Mouse (Mus musculus): Measurements from ENCODE around the gene Gm28048. TPM values are rescaled to one million over a fixed set of nuclear protein-coding genes. Genes with fewer than 3 reads are reported as not detected.

Gm28048 gene
- polyA plus RNA-seq, 1 experiment from 2014 or later, result 14.5 TPM

DNA sequence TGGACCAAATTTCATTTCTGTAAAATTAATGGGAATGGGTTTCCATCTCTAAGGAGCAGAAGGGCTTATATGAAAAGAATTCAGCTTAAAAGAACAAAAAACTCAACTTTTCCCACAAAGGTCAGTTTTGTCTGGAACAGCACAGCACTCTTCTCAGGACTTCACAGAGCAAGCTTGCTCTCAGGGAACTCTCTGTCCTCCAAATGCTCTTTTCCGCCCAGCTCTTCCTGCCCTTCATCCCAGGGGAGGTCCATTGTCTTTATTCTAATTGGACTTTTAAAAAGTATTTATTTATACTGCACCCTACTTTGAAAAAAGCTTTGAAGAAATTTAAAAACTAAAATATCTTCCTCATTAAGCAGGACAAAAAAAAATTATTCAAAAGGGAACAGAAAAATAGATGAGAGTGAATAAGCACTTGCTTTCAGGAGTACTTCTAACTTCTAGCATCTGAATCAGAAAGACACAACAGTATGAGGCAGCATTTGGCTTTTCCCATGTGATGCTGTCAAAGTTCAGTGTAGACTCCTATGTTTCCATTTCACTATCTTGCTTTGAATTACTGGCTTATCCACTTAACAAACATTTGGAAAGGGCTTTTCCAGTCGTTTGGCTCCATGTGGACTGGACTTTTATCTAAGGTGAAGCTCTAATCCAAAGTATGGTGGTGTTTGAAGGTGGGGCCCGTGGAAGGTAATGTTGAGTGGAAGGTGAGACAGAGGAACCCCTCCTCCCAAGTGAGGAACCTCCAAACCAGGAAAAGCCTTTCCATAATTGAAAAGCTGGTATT, 101.3 kb downstream of the Gm28048 start:
- H3K36me3 ChIP-seq (ENCODE audit: control insufficient read depth, insufficient read depth, low read length), result no peaks in the 10 kb centered on the region

DNA sequence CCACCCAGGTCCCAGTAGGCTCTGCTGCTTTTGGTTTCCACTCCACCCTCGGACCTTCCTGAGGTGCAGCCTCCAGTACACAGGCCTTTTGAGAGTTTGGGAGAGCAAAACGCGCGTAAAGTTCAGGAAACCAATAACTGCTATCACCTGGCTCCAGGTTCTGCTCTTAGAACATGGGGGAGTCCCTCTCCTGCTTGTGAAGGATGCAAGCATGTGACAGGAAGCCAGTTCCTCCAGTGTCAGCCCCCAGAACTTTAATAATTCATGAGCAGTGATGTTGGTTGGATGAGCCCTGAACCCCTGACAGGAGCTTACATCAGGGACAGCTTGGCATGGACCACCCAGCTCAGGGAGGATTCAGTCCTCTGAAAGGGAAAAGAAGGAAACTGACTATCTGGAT, 102.2 kb downstream of the Gm28048 start:
- no peaks in the 10 kb centered on the region for H3K27me3 ChIP-seq (ENCODE audit: control insufficient read depth, insufficient read depth, low read length)
- H3K4me2 ChIP-seq (ENCODE audit: low read depth, low read length), result no peak overlapping the region
- H3K9me3 ChIP-seq (replicated peaks; ENCODE audit: control insufficient read depth, low read length), result no peaks in the 10 kb centered on the region
- no peak for ATAC-seq (ENCODE audit: insufficient read depth, low FRiP score)
- WGBS, result 84% methylated on average over 4 of the region's 4 CpGs
- H3K4me1 ChIP-seq (ENCODE audit: control insufficient read depth, insufficient read depth, low read length), result no peaks in the 10 kb centered on the region
- H3K36me3 ChIP-seq (ENCODE audit: control insufficient read depth, insufficient read depth, low read length), result no peaks in the 10 kb centered on the region
- no peak overlapping the region for H3K4me3 ChIP-seq (replicated peaks; ENCODE audit: low read length)
- H3K9ac ChIP-seq (ENCODE audit: low read length), result no peak overlapping the region
- no peak overlapping the region for H3K27ac ChIP-seq (ENCODE audit: low read length)

More for the DNA sequence above, 101.3 kb downstream of the Gm28048 start:
- Histone ChIP-seq H3K4me3 (replicated peaks; ENCODE audit: low read length) (no peak overlapping the region), H3K9me3 (replicated peaks; ENCODE audit: control insufficient read depth, low read length) (no peaks in the 10 kb centered on the region), H3K4me1 (ENCODE audit: control insufficient read depth, insufficient read depth, low read length) (no peaks in the 10 kb centered on the region), H3K9ac (ENCODE audit: low read length) (no peak overlapping the region), H3K27me3 (ENCODE audit: control insufficient read depth, insufficient read depth, low read length) (no peaks in the 10 kb centered on the region), H3K27ac (ENCODE audit: low read length) (no peak overlapping the region), H3K4me2 (ENCODE audit: low read depth, low read length) (no peak overlapping the region)
- no peak for ATAC-seq (ENCODE audit: insufficient read depth, low FRiP score)
- 54% methylated on average over 3 of the region's 3 CpGs for WGBS

DNA sequence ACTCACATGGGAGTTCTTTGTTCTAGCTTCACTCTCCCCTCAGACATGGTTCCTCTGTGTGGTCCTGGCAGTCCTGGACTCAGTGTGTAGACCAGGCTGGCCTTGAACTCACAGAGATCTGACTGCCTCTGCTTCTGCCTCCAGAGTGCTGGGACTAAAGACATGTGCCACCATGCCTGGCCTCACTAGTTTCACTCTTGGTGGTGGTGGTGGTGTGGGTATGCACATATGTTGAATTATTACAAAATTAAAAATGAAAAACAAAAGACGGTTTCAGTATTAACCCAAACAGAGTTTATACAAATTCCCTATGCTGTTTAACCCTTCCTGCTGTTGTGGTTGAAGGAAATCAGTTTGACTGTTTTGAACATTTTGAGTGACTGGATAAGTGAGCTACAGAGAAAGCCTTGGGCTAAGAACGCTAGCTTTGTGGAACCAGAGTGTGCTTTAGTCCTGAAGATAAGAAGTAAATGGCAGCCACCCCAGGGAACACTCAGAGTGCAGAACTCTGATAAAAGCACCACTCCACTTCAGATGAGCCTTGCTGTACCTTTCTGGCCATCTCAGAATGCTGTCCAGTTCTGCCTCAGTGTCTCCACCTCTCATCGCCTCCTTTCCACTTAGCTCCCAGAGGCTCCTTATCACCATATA, 105.1 kb downstream of the Gm28048 start:
- 81% methylated on average over 3 of the region's 3 CpGs for WGBS
- no peaks in the 10 kb centered on the region for H3K27me3 ChIP-seq (ENCODE audit: control insufficient read depth, insufficient read depth, low read length)

DNA sequence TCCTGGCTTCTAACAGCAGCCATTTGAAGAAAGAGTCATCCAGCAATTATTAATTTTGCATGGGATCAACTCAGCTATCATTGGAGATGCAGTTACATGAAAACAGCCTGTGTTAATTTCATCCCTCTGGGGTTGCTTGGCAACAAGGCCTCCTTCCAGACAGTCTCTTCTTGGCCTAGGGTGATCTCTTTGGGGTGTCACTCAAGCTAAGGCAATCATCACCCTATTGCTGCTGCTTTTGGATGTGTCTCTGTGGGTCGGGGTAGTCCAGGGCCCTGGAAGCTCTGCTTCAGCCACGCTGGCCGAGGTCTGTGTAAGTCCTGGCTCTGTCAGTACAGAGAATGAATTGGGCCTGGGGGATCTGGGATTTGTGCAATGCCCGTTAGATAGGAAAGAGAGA, 106.6 kb downstream of the Gm28048 start:
- no peaks in the 10 kb centered on the region for H3K36me3 ChIP-seq (ENCODE audit: control insufficient read depth, insufficient read depth, low read length)
- no peak overlapping the region for H3K9ac ChIP-seq (ENCODE audit: low read length)
- no peak overlapping the region for H3K4me2 ChIP-seq (ENCODE audit: low read depth, low read length)
- no peak overlapping the region for H3K4me3 ChIP-seq (replicated peaks; ENCODE audit: low read length)
- 84% methylated on average over 4 of the region's 4 CpGs for WGBS
- H3K4me1 ChIP-seq (ENCODE audit: control insufficient read depth, insufficient read depth, low read length), result peaks cover 3% of the 10 kb centered on the region
- H3K9me3 ChIP-seq (replicated peaks; ENCODE audit: control insufficient read depth, low read length), result no peaks in the 10 kb centered on the region
- no peak for ATAC-seq (ENCODE audit: insufficient read depth, low FRiP score)
- H3K27me3 ChIP-seq (ENCODE audit: control insufficient read depth, insufficient read depth, low read length), result no peaks in the 10 kb centered on the region
- H3K27ac ChIP-seq (ENCODE audit: low read length), result no peak overlapping the region

More for the DNA sequence above, 105.1 kb downstream of the Gm28048 start:
- Histone ChIP-seq H3K4me2 (ENCODE audit: low read depth, low read length) (no peak overlapping the region), H3K9ac (ENCODE audit: low read length) (no peak overlapping the region), H3K36me3 (ENCODE audit: control insufficient read depth, insufficient read depth, low read length) (no peaks in the 10 kb centered on the region), H3K27ac (ENCODE audit: low read length) (no peak overlapping the region), H3K4me3 (replicated peaks; ENCODE audit: low read length) (no peak overlapping the region), H3K4me1 (ENCODE audit: control insufficient read depth, insufficient read depth, low read length) (peaks cover 3% of the 10 kb centered on the region), H3K9me3 (replicated peaks; ENCODE audit: control insufficient read depth, low read length) (no peaks in the 10 kb centered on the region)
- no peak for ATAC-seq (ENCODE audit: insufficient read depth, low FRiP score)

DNA sequence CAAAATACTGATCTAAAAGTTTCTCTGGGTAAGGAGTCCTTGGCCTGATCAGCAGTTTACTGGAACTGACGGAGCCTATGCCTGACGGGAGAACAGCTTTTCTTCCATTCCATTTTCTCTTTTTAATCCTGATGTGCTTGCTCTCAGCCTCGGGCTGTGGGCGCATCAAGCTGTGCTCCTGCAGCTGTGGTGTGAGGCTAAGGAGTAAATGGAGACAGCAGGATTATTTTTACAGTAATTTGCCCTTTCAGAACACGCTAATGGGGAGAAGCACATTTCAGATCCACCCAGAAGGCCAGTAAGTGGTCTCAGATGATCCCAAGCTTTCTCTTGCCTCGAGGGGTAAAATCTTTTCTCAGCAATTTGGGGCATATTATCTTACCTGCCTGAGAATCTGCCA, 107.1 kb downstream of the Gm28048 start:
- no peaks in the 10 kb centered on the region for H3K36me3 ChIP-seq (ENCODE audit: control insufficient read depth, insufficient read depth, low read length)
- no peak overlapping the region for H3K9ac ChIP-seq (ENCODE audit: low read length)
- 72% methylated on average over 6 of the region's 6 CpGs for WGBS
- H3K27ac ChIP-seq (ENCODE audit: low read length), result no peak overlapping the region
- H3K4me3 ChIP-seq (replicated peaks; ENCODE audit: low read length), result no peak overlapping the region
- no peak overlapping the region for H3K4me2 ChIP-seq (ENCODE audit: low read depth, low read length)
- H3K9me3 ChIP-seq (replicated peaks; ENCODE audit: control insufficient read depth, low read length), result no peaks in the 10 kb centered on the region
- ATAC-seq (ENCODE audit: insufficient read depth, low FRiP score), result no peak
- H3K27me3 ChIP-seq (ENCODE audit: control insufficient read depth, insufficient read depth, low read length), result no peaks in the 10 kb centered on the region
- peaks cover 3% of the 10 kb centered on the region for H3K4me1 ChIP-seq (ENCODE audit: control insufficient read depth, insufficient read depth, low read length)

DNA sequence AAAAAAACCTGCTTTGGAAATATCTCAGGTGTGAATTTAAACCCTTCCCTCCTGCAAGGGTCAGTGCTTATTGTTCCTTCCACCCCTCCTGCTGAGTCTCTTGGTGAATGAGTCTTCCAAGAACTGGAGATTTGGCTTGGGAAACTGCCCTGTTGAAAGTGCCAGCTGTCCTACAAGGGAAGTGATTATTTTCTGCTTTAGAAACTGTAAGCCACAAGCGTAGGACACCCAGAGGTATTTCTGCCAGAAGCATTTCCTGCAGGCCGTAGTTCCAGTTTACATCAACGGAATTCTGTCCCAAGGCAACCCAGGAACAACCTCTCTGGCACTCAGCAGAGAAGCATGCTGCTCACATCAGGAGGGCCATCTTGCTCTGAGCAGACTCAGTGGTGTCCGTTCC, 108.5 kb downstream of the Gm28048 start:
- Histone ChIP-seq H3K4me1 (ENCODE audit: control insufficient read depth, insufficient read depth, low read length) (peaks cover 3% of the 10 kb centered on the region), H3K9ac (ENCODE audit: low read length) (no peak overlapping the region), H3K4me2 (ENCODE audit: low read depth, low read length) (no peak overlapping the region), H3K27ac (ENCODE audit: low read length) (peak overlapping the region; percentile 19; the same call in 1 of the 2 replicates), H3K4me3 (replicated peaks; ENCODE audit: low read length) (no peak overlapping the region), H3K27me3 (ENCODE audit: control insufficient read depth, insufficient read depth, low read length) (no peaks in the 10 kb centered on the region), H3K36me3 (ENCODE audit: control insufficient read depth, insufficient read depth, low read length) (no peaks in the 10 kb centered on the region), H3K9me3 (replicated peaks; ENCODE audit: control insufficient read depth, low read length) (no peaks in the 10 kb centered on the region)
- WGBS, result 56% methylated on average over 4 of the region's 4 CpGs
- no peak for ATAC-seq (ENCODE audit: insufficient read depth, low FRiP score)

DNA sequence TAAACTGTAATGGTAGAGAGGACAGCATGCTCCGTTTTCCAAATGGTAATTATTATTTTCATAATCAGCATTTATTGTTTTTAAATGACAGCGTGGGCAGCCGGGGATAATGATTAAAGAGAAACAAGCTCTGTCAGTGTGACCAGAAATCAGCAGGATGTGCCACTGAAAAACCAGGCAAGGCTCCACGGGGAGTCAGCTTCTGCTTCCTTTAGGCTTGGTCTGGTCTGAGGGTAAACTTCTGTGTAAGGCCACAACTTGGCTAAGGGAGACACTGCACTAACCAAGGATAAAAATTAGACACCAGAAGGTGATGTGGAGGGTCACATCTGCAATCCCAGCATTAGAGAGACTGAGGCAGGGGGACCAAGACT, 109.6 kb downstream of the Gm28048 start:
- Histone ChIP-seq H3K4me2 (ENCODE audit: low read depth, low read length) (peak overlapping the region; percentile 37), H3K36me3 (ENCODE audit: control insufficient read depth, insufficient read depth, low read length) (no peaks in the 10 kb centered on the region), H3K4me1 (ENCODE audit: control insufficient read depth, insufficient read depth, low read length) (peaks cover 3% of the 10 kb centered on the region), H3K9me3 (replicated peaks; ENCODE audit: control insufficient read depth, low read length) (no peaks in the 10 kb centered on the region), H3K27ac (ENCODE audit: low read length) (peak overlapping the region; percentile 41), H3K4me3 (replicated peaks; ENCODE audit: low read length) (no peak overlapping the region), H3K9ac (ENCODE audit: low read length) (no peak overlapping the region), H3K27me3 (ENCODE audit: control insufficient read depth, insufficient read depth, low read length) (no peaks in the 10 kb centered on the region)
- WGBS, result 38% methylated on average over 4 of the region's 4 CpGs
- no peak for ATAC-seq (ENCODE audit: insufficient read depth, low FRiP score)

DNA sequence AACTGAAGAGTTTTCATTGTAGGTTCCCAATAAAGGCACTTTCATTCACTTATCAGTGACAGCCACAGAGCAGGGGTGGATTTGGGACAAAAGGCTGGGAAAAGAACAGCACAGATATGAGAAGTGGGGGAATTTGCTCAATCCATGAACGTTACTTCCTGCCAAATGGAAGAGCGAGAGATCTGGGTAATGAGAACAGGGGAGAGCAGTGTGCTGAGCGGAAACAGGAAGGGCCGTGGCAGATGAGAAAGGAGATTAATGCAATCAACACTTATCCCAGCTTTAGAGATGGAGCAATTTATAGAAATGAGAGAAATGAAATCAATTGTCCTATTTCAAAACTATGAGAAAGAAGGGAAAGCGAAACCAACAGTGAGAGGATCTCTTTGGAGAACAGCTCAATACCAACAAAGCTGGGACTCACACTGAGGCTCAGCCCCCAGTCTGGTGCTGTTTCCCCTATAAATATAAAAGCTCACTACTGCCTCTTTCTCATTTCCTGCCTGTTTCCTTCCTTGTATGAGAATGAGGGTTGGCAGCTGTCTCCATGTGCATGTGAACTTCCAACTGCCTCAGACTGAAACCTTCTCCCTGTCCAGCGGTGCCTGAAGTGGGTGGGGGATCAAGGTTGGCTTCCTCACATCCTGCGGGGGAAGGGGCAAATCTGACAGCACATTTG, 110.1 kb downstream of the Gm28048 start:
- ATAC-seq (ENCODE audit: insufficient read depth, low FRiP score), result no peak
- H3K4me2 ChIP-seq (ENCODE audit: low read depth, low read length), result peak overlapping the region; percentile 37
- peak overlapping the region; percentile 41 for H3K27ac ChIP-seq (ENCODE audit: low read length)
- no peak overlapping the region; the same call in 1 of the 2 replicates for H3K4me3 ChIP-seq (replicated peaks; ENCODE audit: low read length)
- H3K27me3 ChIP-seq (ENCODE audit: control insufficient read depth, insufficient read depth, low read length), result no peaks in the 10 kb centered on the region
- no peaks in the 10 kb centered on the region for H3K36me3 ChIP-seq (ENCODE audit: control insufficient read depth, insufficient read depth, low read length)
- 44% methylated on average over 7 of the region's 7 CpGs for WGBS
- peaks cover 3% of the 10 kb centered on the region for H3K4me1 ChIP-seq (ENCODE audit: control insufficient read depth, insufficient read depth, low read length)
- no peaks in the 10 kb centered on the region for H3K9me3 ChIP-seq (replicated peaks; ENCODE audit: control insufficient read depth, low read length)
- H3K9ac ChIP-seq (ENCODE audit: low read length), result 0 out of 2 replicates have a peak overlapping the region, but pooled peaks have one; percentile 13

DNA sequence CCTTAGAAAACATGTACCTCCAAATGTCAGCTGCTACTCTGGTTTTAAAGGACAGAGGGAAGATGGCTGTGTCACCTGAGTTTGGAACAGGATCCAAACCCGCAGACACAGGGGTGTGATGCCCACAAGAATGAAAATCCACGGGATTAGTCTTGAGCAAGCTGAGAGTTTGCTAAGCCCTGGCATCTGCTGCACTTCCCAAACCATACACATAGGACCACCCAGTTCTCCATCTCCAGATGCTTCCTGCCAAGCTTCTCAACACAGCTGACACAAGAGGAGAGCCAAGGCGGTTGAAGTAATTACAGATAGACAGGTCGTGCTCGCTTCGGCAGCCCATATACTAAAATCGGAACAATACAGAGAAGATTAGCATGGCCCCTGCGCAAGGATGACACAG, 113.3 kb downstream of the Gm28048 start:
- Histone ChIP-seq H3K36me3 (ENCODE audit: control insufficient read depth, insufficient read depth, low read length) (no peaks in the 10 kb centered on the region), H3K9me3 (replicated peaks; ENCODE audit: control insufficient read depth, low read length) (no peaks in the 10 kb centered on the region), H3K9ac (ENCODE audit: low read length) (no peak overlapping the region), H3K4me3 (replicated peaks; ENCODE audit: low read length) (no peak overlapping the region), H3K4me1 (ENCODE audit: control insufficient read depth, insufficient read depth, low read length) (peaks cover 3% of the 10 kb centered on the region), H3K4me2 (ENCODE audit: low read depth, low read length) (no peak overlapping the region), H3K27ac (ENCODE audit: low read length) (no peak overlapping the region), H3K27me3 (ENCODE audit: control insufficient read depth, insufficient read depth, low read length) (no peaks in the 10 kb centered on the region)
- no peak for ATAC-seq (ENCODE audit: insufficient read depth, low FRiP score)
- 78% methylated on average over 8 of the region's 8 CpGs for WGBS

Measured in stomach, embryonic 16.5 days (tissue).